9 mouse cellular contexts compared by ENCODE assay signal in genomic region chr12:110503406-110504144, GRCm38 (mm10). TPM values are rescaled to one million over a fixed set of nuclear protein-coding genes. Genes with fewer than 3 reads are reported as not detected.
A peak's percentile ranks its signal among the peaks of the same experiment; 100 is the strongest.
DNase-seq lines count a peak whose midpoint lies in the region; ATAC-seq and TF ChIP-seq lines count a peak whose summit lies in the region.
"Had no signal": no experiment of that assay in that cellular context is flagged by ENCODE, and none has a peak within 500 bp of the region (broad histone marks: within the 10 kb centered on the region; RNA-seq: fewer than 3 reads in every experiment).

No protein-coding gene starts in this region.

- ATAC-seq in liver, embryonic 14.5 days (ENCODE audit: insufficient read depth) = peak; percentile 25; the same call in 1 of the 2 replicates
- ATAC-seq in stomach, embryonic 14.5 days (ENCODE audit: insufficient number of reproducible peaks, insufficient read depth, low FRiP score, low read depth) = peak; percentile 43; the same call in 1 of the 2 replicates

- TF ChIP-seq CTCF in thymus, adult 2 months (IDR thresholded peaks at IDR 0.05; ENCODE audit: borderline replicate concordance, control insufficient read depth, extremely low read depth, insufficient read depth, low read length, poor library complexity) = no peak
- no peak for TF ChIP-seq CTCF in bone marrow macrophage, adult 2 months (IDR thresholded peaks at IDR 0.05; ENCODE audit: low read depth, low read length)
- no peak for TF ChIP-seq CTCF in liver, embryonic 14.5 days (IDR thresholded peaks at IDR 0.05; ENCODE audit: low read depth)

- no peak overlapping the region for H3K4me2 ChIP-seq in liver, embryonic 14.5 days (ENCODE audit: low read depth)
- no peak overlapping the region for H3K4me2 ChIP-seq in stomach, embryonic 14.5 days (replicated peaks; ENCODE audit: low read depth, low read length)
- H3K4me2 ChIP-seq: heart, embryonic 15.5 days had no signal

- H3K27ac ChIP-seq in thymus, adult 2 months (ENCODE audit: control insufficient read depth, insufficient read depth, low read length) = peak overlapping the region; percentile 70
- peak overlapping the region; percentile 72 for H3K27ac ChIP-seq in bone marrow macrophage, adult 2 months (ENCODE audit: insufficient read depth, low read depth, low read length)
- no peak overlapping the region for H3K27ac ChIP-seq in liver, embryonic 14.5 days
- no peak overlapping the region for H3K27ac ChIP-seq in stomach, embryonic 14.5 days (ENCODE audit: low read length)

- peaks cover 67% of the 10 kb centered on the region for H3K4me1 ChIP-seq in thymus, adult 2 months (replicated peaks; ENCODE audit: control insufficient read depth, insufficient read depth, low read length)
- H3K4me1 ChIP-seq in bone marrow macrophage, adult 2 months (ENCODE audit: control insufficient read depth, insufficient read depth, low read length) = peaks cover 65% of the 10 kb centered on the region
- H3K4me1 ChIP-seq in liver, embryonic 14.5 days (replicated peaks; ENCODE audit: control insufficient read depth in 2 of 2, insufficient read depth in 2 of 2, low read length in 1 of 2) = peaks cover 24 to 35% of the 10 kb centered on the region in 2 experiments
- H3K4me1 ChIP-seq in stomach, embryonic 14.5 days (ENCODE audit: control insufficient read depth, insufficient read depth, low read length) = peaks cover 27% of the 10 kb centered on the region

- H3K36me3 ChIP-seq in thymus, adult 2 months (ENCODE audit: control insufficient read depth, insufficient read depth, low read length) = no peaks in the 10 kb centered on the region
- H3K36me3 ChIP-seq in liver, embryonic 14.5 days (replicated peaks; ENCODE audit: control insufficient read depth, insufficient read depth, low read depth) = no peaks in the 10 kb centered on the region
- no peaks in the 10 kb centered on the region for H3K36me3 ChIP-seq in stomach, embryonic 14.5 days (ENCODE audit: control insufficient read depth, insufficient read depth, low read length)
- H3K36me3 ChIP-seq: heart, embryonic 15.5 days had no signal

- TF ChIP-seq EP300 in liver, embryonic 14.5 days (IDR thresholded peaks at IDR 0.05; ENCODE audit: low read depth) = no peak

- no peaks in the 10 kb centered on the region for H3K9me3 ChIP-seq in liver, embryonic 14.5 days (ENCODE audit: control insufficient read depth, low read length)
- H3K9me3 ChIP-seq in stomach, embryonic 14.5 days (ENCODE audit: control insufficient read depth, low read depth, low read length) = no peaks in the 10 kb centered on the region
- H3K9me3 ChIP-seq: heart, embryonic 15.5 days had no signal

- peak; percentile 0 for DNase-seq in thymus, adult 2 months
- no peak for DNase-seq in thymus, postnatal 36 days
- no peak for DNase-seq in liver, embryonic 14.5 days (ENCODE audit: low read depth in 3 of 3, low spot score in 3 of 3)
- no peak for DNase-seq in cerebellum, adult 9-11 months
- no peak for DNase-seq in embryo, embryonic 11 days
- DNase-seq in ovary, postnatal 36 days (ENCODE audit: low spot score) = no peak

- no peak for TF ChIP-seq POLR2A in thymus, adult 2 months (IDR thresholded peaks at IDR 0.05; ENCODE audit: control insufficient read depth, extremely low read depth, insufficient read depth, low read length, poor library complexity)
- TF ChIP-seq POLR2A in bone marrow macrophage, adult 2 months (IDR thresholded peaks at IDR 0.05; ENCODE audit: borderline replicate concordance, low read depth, low read length) = no peak

- no peaks in the 10 kb centered on the region for H3K27me3 ChIP-seq in thymus, adult 2 months (ENCODE audit: control insufficient read depth, insufficient read depth, low read length)
- H3K27me3 ChIP-seq in liver, embryonic 14.5 days (ENCODE audit: control insufficient read depth, insufficient read depth, low read length) = no peaks in the 10 kb centered on the region
- no peaks in the 10 kb centered on the region for H3K27me3 ChIP-seq in stomach, embryonic 14.5 days (ENCODE audit: control insufficient read depth, insufficient read depth, low read length)
- H3K27me3 ChIP-seq: heart, embryonic 15.5 days had no signal

- H3K4me3 ChIP-seq in thymus, adult 2 months (ENCODE audit: control insufficient read depth, insufficient read depth, low read length) = no peak overlapping the region
- peak overlapping the region; percentile 18; the same call in 1 of the 2 replicates for H3K4me3 ChIP-seq in bone marrow macrophage, adult 2 months (ENCODE audit: insufficient read depth, low read length)
- H3K4me3 ChIP-seq in liver, embryonic 14.5 days (ENCODE audit: insufficient read depth in 1 of 2, low read depth in 2 of 2, low read length in 2 of 2) = no peak overlapping the region
- no peak overlapping the region for H3K4me3 ChIP-seq in stomach, embryonic 14.5 days (ENCODE audit: low read depth, low read length)
- H3K4me3 ChIP-seq: heart, embryonic 15.5 days had no signal

- WGBS in thymus, adult 2 months = 49% methylated on average over 8 of the region's 8 CpGs
- WGBS in liver, embryonic 14.5 days (ENCODE audit: insufficient replicate concordance) = 58% methylated on average over 8 of the region's 8 CpGs
- WGBS in stomach, embryonic 14.5 days = 74% methylated on average over 8 of the region's 8 CpGs

- H3K9ac ChIP-seq in liver, embryonic 14.5 days (replicated peaks) = no peak overlapping the region
- H3K9ac ChIP-seq in stomach, embryonic 14.5 days (replicated peaks; ENCODE audit: low read depth, low read length) = no peak overlapping the region

RNA-seq across cellular contexts. Expression of gene Ppp2r5c, which starts 56.7 kb away (rescaled TPM):
- 83.1 and 83.7 TPM in 2 replicates for polyA plus RNA-seq in thymus, adult 2 months (2012; rRNA removed)
- 138 and 153 TPM in 2 replicates for polyA plus RNA-seq in bone marrow macrophage, adult 2 months (2012; ENCODE audit: insufficient read depth, insufficient read length, missing spikeins)
- 13.8 and 22.6 TPM in 2 replicates for polyA plus RNA-seq in liver, embryonic 14.5 days (2012; rRNA removed)
- 70.8 and 75.6 TPM in 2 replicates for polyA plus RNA-seq in liver, embryonic 14.5 days (2014; fragmentation: Nextera tagmentation; extraction: Ambion mirVana)
- polyA plus RNA-seq in stomach, embryonic 14.5 days (2014; fragmentation: Nextera tagmentation; extraction: Ambion mirVana) = 168 and 181 TPM in 2 replicates

Comparison
In these comparisons a context has a peak if more than half of its experiments do, and no peak if none do; other contexts are left out.
1. H3K27ac ChIP-seq: peak in thymus, adult 2 months (single experiment) and bone marrow macrophage, adult 2 months (single experiment); none in liver, embryonic 14.5 days (single experiment) and stomach, embryonic 14.5 days (single experiment).